Mouse (Mus musculus) Patski (cell line): ENCODE data around the gene Phf21a. TPM values are rescaled to one million over a fixed set of nuclear protein-coding genes. Genes with fewer than 3 reads are reported as not detected.
"Not testable (repeated sequence)": the region's sequence is repeated elsewhere in the genome, so short reads cannot be mapped to it uniquely, and the experiment has no call there.

Experiments
- ATAC-seq: fragments of 100-300 bp; one replicate; pipeline ENCODE4 v1.8.0; 2021
- CTCF ChIA-PET: fragments of 350-600 bp; sonication (Branson Sonifier 250); formaldehyde crosslinking; loops from one replicate; lab custom pipeline; 2022; ENCODE audit warnings: inconsistent platforms; lab: Charles Lee
- POLR2A ChIA-PET: fragments of 350-600 bp; sonication (Branson Sonifier 250); formaldehyde crosslinking; loops from one replicate; lab custom pipeline; 2022; ENCODE audit warnings: antibody characterized with exemption, inconsistent platforms; lab: Charles Lee
- DNase-seq: peaks from one replicate; pipeline ENCODE4 v3.0.0-alpha.2; 2011; ENCODE audit warnings: low read depth, low spot score
- H3K27me3 ChIP-seq: fragments of 371-371 bp; one replicate; pipeline ENCODE4 v1.5.1; 2021
- CTCF ChIP-seq: fragments of 100-300 bp; IDR thresholded peaks from one replicate; pipeline ENCODE4 v1.5.1; 2021
- in situ Hi-C: fragments of 300-500 bp; cut with MboI; formaldehyde crosslinking; loops from 3 replicates; pipeline ENCODE4 v1.11.1; 2018; ENCODE audit warnings: low pct_unique_long_range_greater_than_20kb, mixed read lengths
- polyA plus RNA-seq: library from polyadenylated mRNA; unstranded; gene quantifications from one replicate; pipeline ENCODE4 v1.2.3, GENCODE M21; 2021

Phf21a gene
- polyA plus RNA-seq, 1 experiment from 2014 or later, result 69.9 TPM

DNA sequence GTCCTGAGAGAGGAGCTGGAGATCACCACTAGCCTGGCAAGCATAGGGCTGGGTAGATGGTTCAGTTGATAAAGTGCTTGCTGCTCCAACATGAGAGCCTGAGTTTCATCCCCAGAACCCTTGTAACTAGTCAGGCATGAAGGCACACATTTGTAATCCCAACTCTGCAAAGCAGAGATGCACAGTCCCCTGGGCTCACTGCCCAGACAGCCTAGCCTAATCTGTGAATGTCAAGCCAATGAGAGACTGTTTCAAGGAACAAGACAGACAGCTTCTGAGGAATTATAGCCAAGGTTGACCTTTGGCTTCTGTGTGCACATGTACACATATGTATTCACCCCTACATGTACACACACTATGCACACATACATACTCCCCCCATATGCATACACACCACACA lies 45.8 kb downstream of the Phf21a start:
- ChIA-PET CTCF (no interaction called here), POLR2A (interaction anchor here (0.5 kb wide), 1 partner anchor 21 kb away, joined by 3 read pairs; no protein-coding TSS in a partner anchor)
- no peak for DNase-seq
- no peak for ATAC-seq
- peaks cover 6% of the 10 kb centered on the region for H3K27me3 ChIP-seq
- in situ Hi-C loops, result no loop called here
- TF ChIP-seq CTCF, result no peak

DNA sequence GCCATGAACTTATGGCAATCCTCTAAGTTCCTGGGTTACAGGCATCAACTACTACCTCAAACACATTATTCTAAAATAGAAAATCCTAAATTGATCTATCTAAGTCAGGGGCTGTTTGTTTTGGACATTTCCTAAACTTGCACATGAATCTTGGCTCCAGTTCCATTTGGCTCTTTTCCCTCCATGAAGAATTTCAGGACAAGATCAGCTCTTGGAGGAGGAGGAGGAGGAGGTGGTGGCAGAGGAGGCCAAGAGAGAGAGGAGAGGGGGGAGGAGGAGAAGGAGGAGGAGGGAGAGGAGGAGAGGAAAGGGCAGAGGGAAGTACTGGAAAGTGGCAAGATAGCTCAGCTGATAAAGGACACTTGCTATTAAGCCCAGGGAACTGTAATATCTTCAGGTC lies 46.4 kb downstream of the Phf21a start:
- in situ Hi-C loops, result no loop called here
- no peak for DNase-seq
- no peak for ATAC-seq
- H3K27me3 ChIP-seq, result peaks cover under 1% of the 10 kb centered on the region
- ChIA-PET CTCF (no interaction called here), POLR2A (no interaction called here)
- TF ChIP-seq CTCF, result no peak

DNA sequence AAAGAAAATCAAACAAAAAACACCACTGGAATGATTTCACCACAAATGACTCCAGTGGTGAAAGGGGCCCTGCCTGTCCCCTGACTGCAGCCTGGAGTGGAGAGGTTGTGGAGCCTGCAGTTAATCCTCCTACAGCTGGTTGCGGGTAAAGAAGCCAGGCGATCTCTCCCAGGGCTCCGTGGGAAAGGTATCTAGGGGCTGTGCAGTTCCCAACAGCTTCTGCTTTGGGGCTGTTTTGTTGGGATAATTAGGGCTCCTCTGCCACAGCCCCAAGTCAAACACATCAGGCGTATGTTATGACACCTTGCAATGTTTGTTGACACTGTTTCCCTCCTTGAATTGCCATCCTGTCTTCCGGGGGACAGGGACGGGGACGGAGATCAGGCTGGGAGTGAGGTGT lies 47.5 kb downstream of the Phf21a start:
- ChIA-PET POLR2A (no interaction called here), CTCF (no interaction called here)
- in situ Hi-C loops, result no loop called here
- no peak for ATAC-seq
- no peaks in the 10 kb centered on the region for H3K27me3 ChIP-seq
- TF ChIP-seq CTCF, result no peak
- no peak for DNase-seq

DNA sequence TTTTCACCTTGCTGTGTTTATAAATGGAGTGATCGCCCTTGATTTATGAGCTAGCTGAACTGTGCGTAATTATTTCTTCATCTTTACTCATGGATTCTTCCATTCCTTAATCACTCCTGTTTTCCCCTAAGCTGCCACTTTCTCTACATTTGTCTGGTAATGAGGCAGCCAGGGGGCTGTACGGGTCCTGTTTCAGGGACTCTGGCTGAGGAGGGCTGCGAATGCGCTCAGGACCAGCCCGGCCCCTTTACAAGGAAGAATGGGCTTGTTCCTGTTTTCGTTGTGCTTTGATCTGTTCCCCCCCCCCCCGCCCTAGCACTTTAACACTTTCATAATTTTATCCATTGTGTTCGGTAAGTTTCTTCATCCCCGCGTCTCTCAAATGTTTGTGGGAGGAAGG lies 48.2 kb downstream of the Phf21a start:
- no peak for DNase-seq
- POLR2A ChIA-PET, result no interaction called here
- TF ChIP-seq CTCF, result no peak
- no peaks in the 10 kb centered on the region for H3K27me3 ChIP-seq
- no peak for ATAC-seq
- in situ Hi-C loops, result no loop called here
- CTCF ChIA-PET, result no interaction called here

DNA sequence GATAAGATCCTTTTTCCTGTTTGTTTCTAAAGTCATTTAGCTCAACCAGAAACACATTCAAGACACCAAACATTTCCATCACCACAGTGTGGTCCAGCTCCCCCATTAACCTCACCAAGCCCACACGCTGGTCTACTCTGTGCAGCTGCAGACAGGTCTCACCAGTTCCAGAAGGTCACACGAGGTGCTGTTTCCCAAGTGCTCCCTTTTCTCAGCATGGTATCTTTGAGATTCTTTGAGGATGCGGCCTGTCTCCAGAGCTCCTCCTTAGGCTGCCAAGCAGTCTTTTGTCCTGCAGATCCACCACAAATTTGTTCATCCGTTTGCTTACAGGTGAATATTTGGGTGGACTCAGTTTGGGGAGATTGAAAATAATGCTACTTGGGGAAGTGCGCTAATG lies 51.0 kb downstream of the Phf21a start:
- no peak for ATAC-seq
- in situ Hi-C loops, result no loop called here
- TF ChIP-seq CTCF, result no peak
- CTCF ChIA-PET, result no interaction called here
- POLR2A ChIA-PET, result no interaction called here
- no peaks in the 10 kb centered on the region for H3K27me3 ChIP-seq
- DNase-seq, result no peak

DNA sequence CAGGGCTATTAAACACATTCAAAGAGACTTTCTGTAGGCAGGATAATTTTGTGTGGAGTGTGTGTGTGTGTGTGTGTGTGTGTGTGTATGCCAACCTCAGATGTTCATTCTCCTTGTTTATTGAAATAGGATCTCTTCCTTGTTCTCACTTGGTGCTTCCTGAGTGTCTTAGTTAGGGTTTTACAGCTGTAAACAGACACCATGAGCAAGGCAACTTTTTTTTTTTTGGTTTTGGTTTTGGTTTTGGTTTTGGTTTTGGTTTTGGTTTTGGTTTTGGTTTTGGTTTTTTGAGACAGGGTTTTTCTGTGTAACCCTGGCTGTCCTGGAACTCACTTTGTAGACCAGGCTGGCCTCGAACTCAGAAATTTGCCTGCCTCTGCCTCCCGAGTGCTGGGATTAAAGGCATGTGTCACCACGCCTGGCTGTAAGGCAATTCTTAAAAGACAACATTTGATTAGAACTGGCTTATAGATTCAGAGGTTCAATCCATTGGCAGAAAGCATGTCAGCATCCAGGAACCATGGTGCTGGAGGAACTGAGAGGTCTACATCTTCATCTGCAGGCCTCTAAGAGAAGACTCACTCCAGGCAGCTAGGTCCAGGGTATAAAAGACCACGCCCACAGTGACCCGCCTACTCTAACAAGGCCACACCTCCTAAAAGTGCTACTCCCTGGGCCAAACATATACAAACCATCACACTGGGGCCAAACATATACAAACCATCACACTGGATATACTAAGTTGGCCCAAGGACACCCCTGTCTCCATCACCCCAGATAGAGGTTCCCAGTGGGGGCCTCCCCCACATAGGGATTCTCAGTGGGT lies 55.2 kb downstream of the Phf21a start:
- DNase-seq, POLR2A ChIA-PET, CTCF ChIA-PET, H3K27me3 ChIP-seq, ATAC-seq, in situ Hi-C loops: not testable (repeated sequence)

DNA sequence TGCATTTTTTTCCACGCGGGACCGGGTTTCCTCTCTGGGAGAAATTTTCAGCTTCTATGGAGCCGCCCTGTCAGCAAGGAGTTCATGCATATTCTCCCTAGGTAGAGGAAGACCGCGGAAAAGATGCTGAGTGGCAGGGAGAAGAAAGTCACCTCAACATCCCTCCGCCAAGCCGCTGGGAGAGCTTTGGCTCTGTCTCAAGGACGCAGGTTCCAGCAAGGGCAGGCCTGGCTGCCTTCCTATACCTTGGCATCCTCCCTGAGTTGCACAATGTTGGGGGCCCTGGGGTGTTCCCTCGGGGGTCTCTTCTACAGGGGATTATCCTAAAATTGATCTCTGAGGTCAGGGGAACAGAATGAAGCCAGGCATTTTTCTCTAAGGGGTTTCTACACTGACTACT lies 71.4 kb downstream of the Phf21a start:
- CTCF ChIA-PET, result no interaction called here
- ATAC-seq (no peak), DNase-seq (no peak)
- no peaks in the 10 kb centered on the region for H3K27me3 ChIP-seq
- no peak for TF ChIP-seq CTCF
- in situ Hi-C loops, result no loop called here
- POLR2A ChIA-PET, result no interaction called here

DNA sequence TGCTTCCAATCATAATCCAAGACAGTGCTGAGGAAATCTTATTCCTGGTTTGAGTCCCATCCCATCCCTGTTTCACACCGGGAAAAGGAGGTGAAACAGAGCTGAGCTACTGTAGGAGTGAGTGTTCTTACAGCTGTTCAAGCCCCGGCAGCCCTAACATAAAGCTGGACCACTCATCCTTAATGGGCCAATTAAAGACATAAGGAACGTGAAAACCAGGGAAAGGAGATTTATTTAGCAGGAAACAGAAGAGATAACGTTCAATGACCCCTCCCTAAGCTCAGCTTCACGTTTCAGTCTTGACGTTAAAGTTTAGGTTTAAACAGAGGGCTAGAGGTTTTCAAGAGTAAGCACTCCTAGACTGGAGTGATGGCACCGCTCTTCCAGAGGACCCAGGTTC lies 74.0 kb downstream of the Phf21a start:
- H3K27me3 ChIP-seq, result no peaks in the 10 kb centered on the region
- DNase-seq (no peak), ATAC-seq (no peak)
- TF ChIP-seq CTCF, result no peak
- ChIA-PET CTCF (no interaction called here), POLR2A (no interaction called here)
- in situ Hi-C loops, result no loop called here

DNA sequence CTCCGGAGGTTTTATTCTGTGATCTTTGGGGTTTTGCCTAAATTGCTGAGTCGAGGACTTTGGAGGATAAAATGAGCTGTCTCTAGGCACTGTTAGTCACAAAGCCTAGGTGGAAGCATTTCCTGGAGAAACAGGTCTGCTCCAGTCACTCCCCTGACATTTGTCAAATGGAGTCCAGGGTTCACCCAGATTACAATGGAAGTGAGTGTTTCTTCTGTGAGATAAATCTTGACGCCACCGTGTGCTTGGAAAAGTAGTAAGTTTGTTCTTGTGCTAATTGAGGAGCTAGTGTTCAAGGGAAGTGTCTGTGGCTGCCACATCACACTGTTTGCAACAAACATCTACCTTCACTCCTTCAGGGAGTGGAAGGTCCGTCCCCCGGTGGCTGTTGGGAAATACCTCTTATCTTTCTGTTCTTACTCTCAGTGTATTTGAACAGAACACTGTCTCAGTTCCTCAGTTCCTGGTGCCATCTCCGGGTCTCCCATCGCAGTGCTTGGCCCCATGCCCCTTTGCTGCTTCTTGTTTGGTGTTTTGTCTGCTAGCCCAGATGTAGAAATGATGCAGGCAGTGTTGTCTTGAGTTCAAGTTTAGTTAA lies 78.2 kb downstream of the Phf21a start:
- H3K27me3 ChIP-seq, result peaks cover 3% of the 10 kb centered on the region
- TF ChIP-seq CTCF, result no peak
- in situ Hi-C loops, result loop anchor here (10.0 kb wide), 1 partner anchor 186 kb away; no protein-coding TSS in a partner anchor
- CTCF ChIA-PET, result no interaction called here
- POLR2A ChIA-PET, result no interaction called here
- no peak for ATAC-seq
- DNase-seq, result no peak

DNA sequence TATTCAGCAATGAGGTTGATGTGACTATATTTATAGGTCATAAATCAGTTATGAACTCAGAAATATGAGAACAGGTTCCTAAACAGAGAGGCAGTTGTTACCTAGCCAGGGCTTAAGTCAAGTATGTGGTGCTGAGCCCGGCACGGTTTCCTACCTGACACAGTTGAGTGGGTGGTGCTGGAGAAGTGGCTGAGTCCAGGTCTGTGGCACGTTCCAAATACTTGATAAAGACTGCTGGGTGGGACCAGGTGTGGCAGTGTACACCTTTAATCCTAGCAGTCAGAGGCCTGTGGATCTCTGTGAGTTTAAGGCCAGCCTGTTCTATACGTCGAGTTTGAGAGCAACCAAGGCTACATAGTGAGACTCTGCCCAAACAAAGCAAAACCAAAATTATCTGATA lies 79.4 kb downstream of the Phf21a start:
- H3K27me3 ChIP-seq, result peaks cover 3% of the 10 kb centered on the region
- in situ Hi-C loops, result loop anchor here (10.0 kb wide), 1 partner anchor 187 kb away; no protein-coding TSS in a partner anchor
- ChIA-PET CTCF (no interaction called here), POLR2A (no interaction called here)
- ATAC-seq, result no peak
- no peak for DNase-seq
- no peak for TF ChIP-seq CTCF

DNA sequence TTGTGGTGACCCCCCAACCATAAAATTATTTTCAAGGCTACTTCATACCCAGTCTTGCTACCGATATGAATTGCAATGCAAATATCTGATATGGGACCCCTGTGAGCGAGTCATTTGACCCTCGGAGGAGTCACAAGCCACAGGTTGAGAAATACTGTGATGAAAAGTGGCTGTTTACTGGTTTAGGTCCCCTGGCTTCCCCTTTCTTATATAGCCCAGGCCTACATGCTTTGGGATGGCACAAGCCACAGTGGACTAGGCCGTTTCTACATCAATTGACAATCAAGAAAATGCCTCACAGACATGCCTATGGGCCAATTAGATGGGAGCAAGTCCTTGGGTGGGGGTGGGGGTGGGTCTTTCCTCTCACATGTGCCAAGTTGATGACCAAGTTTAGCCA lies 80.3 kb downstream of the Phf21a start:
- TF ChIP-seq CTCF, result no peak
- peaks cover 3% of the 10 kb centered on the region for H3K27me3 ChIP-seq
- no peak for ATAC-seq
- ChIA-PET CTCF (no interaction called here), POLR2A (no interaction called here)
- DNase-seq, result no peak
- in situ Hi-C loops, result loop anchor here (10.0 kb wide), 1 partner anchor 188 kb away; no protein-coding TSS in a partner anchor
